Mouse (Mus musculus): ENCODE results near the gene Tmem267.
"Not testable (repeated sequence)": the region's sequence is repeated elsewhere in the genome, so short reads cannot be mapped to it uniquely, and the experiment has no call there.

Tmem267 gene

DNA sequence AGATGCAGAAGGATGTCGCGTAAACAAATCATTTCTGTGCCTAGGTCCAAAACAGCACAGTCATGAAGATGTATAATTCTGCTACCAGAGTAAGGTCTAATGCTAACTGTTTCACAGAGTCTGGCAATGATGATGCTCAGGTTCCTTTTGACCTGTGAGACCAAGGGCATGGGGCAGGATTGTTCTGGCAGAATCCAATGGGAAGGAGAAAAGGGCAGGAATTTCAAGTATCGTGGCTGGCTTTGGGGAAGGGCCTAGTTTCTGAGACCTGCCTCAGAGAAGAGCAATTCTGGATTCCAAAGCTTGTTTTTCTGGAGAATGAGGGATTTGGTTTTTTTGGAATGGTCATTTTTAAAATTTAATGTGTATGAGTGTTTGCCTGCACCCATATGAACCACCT, 131.0 kb downstream of the Tmem267 start:
- no peak for DNase-seq (ENCODE audit: low spot score in 2 of 2)

DNA sequence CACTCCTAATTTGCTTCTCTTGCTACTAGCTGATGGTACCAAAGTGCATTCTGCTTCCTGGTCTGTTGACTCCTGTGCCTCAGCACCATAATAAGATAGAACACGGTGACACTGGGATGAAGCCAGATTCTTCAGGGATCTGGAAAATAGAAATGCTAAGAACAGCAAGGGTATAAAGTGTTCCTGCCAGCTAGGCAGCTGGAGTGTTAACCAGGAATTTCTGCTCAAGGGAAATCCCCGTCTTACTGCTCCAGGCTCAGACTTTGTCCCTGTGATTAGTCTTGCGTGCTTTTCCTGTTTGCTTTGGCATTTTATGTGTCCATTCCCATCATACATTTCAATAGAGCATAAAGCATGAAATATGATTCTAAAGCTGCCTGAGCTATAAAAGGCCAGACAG, 131.9 kb downstream of the Tmem267 start:
- DNase-seq (ENCODE audit: low spot score in 2 of 2) = no peak

DNA sequence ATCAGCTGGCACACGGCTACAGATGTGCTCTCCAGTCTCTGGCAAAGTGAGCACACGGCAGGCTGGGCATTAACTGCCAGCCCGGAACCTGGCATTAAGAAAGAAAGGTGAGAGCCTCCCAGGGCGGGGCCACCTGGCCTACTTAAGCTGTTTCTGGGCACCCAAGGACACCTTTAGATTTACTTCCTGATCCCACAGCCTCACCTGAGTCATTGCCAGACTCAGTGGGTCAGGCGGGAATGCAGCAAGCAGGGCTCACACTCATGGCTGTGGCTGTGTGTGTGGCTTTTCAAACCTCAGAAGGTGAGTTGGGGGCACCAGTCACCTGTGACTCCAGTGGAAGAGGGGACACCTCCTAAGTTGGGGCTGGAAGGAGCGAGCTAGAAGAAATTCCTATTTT, 135.8 kb downstream of the Tmem267 start, which contains the start of gene Ccl28:
TSS of gene Ccl28 (plus strand) at position 186 of the 400 bp plus-strand sequence.
- DNase-seq (ENCODE audit: low spot score in 2 of 2) = no peak

DNA sequence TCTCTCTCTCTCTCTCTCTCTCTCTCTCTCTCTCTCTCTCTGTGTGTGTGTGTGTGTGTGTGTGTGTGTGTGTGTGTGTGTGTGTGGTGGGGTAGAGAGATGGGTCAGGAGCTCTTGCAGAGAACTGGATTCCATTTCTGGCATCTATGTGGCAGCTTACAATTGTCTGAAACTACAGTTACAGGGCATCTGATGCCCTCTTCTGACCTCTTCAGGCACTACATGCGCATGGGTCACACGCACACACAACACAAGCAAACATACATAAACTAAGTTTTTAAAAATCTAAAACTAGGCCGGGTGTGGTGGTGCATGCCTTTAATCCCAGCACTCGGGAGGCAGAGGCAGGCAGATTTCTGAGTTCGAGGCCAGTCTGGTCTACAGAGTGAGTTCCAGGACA, 138.1 kb downstream of the Tmem267 start:
- not testable (repeated sequence) for DNase-seq (ENCODE audit: low spot score in 2 of 2)

DNA sequence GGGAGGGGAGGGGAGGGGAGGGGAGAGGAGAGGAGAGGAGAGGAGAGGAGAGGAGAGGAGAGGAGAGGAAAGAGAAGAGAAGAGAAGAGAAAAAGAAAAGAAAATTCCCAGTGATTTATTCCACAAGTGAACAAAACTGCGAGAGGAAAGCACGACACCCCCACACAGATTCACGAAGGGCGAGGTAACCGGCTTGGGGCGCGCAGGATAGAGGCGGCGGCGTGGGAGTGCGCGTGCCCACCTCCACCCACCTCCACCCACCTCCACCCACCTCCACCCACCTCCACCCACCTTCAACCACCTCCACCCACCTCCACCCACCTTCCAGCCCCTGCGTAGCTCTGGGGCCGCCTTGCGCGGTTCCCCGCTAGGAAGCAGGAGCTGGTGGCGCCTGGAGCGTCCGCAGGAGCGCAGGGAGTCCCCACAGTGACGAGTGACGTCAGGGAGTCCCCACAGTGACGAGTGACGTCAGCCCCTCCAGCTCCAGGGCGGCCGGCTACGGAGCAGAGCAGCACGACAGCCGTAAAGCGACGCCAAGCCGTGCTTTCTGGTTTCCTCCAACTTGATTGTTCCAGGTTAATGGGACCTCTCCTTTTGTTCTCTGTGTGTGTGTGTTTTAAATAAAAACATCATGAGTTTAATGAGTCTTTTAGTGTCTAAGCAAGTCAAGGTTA, 143.8 kb downstream of the Tmem267 start:
- peak; percentile 74 to 86 for DNase-seq (ENCODE audit: low spot score in 2 of 2)

DNA sequence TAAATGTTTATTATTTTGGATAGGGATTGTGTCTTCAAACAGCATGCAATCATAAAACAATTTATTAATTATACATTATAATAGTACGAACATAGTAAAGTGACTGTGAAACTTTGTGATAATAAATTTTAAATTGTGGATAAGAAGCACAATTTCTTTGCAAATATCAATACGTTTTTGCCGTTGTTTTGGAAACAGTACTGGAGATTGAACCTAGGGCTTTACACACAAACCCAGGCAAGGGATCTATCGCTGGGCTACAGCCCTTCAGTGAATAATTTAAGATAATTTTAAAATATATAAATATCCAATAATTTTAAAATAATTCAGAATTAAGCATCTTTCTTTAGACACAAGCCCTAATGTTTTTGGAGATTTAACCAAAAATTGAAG, 144.3 kb downstream of the Tmem267 start:
- DNase-seq (ENCODE audit: low spot score in 2 of 2) = no peak

DNA sequence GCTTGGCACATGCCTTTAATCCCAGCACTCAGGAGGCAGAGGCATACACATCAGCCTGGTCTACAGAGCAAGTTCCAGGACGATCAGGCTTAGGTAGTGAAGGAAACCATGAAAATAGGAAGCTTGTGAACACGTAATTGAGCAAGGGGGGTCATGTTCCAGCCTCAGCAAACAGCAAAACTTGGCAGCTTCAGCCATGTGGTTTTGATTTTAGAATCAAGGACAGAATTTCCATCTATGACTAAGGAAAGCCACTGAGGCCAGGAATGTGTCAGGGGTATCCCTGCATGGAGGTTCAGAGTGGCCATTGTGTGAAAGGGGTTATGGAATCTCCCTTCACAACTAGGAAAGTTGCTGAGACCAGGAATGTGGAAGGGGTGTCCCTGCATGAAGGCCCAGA, 147.7 kb downstream of the Tmem267 start:
- DNase-seq (ENCODE audit: low spot score in 2 of 2) = no peak

DNA sequence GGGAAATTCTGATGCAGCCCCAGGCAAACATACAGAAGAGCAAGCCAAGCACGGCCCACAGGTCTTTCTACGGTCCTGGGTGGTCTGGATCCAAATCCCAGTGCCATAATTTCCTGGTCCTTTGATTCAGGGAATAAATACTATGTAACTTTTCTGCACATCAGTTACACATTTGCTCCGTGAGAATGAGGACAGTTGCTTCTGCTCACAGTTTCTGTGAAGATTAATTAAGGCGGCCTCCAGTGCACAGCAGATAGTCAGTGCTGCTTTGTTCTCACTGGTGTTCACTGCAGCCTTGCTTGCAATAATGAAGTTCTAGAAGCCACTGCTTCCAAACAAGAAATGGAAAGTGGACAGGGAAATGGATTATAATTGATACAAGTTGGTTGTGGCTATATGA, 150.0 kb downstream of the Tmem267 start:
- DNase-seq (ENCODE audit: low spot score in 2 of 2) = no peak

DNA sequence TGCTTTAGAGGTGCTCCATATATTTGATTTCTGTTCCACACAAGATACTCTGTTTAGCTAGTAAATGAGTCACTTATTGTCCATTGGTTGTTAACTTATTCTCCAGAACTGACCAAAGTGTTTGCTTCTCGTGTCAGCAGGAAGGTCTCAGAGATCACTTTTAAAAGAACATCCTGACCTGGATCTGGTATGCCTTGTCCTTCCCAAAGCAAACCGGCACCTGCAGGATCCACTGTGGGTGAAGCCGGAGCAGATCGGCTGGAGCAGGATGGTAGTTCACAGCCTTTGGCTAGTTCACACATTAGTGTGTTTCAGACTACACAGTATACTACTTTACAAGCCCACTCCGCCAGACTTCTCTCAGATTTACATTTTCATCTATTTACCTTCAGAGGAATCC, 150.6 kb downstream of the Tmem267 start:
- DNase-seq (ENCODE audit: low spot score in 2 of 2) = no peak

DNA sequence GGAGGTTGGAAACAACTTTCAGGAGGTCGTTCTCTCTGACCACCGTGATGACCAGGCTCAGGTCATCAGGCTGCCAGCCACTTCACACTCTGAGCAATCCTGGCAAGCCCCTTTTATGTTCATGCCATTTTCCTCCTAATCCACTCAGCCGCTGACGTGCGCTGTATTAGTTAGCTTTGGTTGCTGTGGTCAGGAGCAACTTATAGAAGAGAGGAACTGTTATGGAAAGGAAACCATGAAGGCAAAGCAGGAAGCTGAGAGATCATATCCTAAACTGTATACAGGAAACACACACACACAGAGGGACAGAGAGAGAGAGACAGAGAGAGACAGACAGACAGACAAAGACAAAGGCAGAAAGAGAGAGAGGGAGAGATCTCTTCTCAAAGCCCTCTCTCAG, 151.5 kb downstream of the Tmem267 start:
- no peak for DNase-seq (ENCODE audit: low spot score in 2 of 2)

DNA sequence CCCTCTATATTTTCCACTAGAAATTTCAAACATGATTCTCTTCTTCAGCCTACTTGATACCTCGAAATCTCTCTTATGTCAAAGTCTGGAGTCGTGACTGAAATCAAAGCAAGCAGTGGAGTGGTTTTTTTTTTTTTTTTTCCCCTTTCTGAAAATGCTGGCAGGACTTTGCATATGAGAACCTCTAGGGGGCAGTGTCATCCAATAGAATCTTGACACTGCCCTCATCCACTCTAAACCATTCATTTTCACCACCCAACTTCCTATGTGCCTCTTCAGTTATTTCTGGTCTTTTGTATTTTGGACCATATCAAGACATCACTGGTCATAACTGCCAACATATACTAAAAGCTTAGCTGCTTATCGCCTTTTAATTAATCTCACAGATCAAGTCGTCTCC, 152.7 kb downstream of the Tmem267 start:
- DNase-seq (ENCODE audit: low spot score in 2 of 2) = no peak

DNA sequence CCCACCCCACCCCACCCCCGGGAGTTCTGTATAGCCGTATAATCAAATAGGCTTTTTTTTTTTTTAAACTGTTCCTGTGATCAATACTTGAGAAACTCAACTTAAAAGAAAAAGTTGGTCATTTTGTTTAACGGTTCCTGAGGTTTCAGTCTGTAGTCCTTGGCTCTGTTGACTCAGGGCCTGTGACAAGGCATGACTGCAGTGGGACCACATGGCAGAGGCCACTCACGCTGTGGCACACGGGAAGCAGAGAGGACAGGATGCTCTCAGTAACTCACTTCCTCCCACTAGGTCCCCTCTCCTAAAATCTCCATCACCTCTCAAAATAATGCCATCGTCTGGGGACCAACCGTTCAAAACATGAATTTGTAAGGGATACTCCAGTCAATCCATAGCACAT, 153.3 kb downstream of the Tmem267 start:
- DNase-seq (ENCODE audit: low spot score in 2 of 2) = no peak

DNA sequence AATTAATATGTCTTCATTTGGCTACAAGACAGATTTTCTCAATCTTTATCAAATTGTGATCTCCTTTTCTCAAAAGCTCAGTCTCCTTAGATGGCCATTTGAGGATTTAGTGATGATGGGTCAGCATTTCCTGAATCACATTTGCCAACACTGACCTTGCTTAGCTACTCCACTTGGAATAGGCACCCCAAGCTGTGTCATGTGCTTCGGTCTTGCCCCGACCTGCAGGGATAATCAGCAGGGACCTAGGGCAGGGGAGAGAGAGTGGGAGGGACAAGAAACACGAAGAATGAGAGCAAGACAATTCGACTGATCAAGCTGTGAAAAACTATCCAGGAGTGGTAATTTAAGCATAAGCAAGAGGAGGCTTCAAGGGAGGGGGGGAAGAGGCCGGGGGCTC, 156.9 kb downstream of the Tmem267 start:
- no peak for DNase-seq (ENCODE audit: low spot score in 2 of 2)

DNA sequence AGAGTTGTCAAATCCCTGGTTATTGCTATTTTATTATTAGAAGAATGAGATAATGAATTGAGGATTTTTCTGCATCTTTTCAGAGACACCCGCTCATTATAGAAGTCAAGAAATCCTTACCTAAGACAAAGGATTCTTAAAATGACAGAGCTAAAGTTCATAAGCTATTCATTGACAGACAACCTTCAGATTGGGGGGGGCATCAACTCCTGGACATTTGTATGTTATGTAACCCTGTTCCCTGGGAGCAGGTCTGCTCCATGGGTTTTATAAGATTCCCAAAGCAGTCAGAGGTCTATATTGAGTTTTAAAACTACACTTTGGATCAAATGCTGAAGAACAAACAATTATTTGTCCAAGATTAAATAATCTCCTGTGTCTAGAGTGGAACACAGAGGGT, 158.7 kb downstream of the Tmem267 start:
- no peak for DNase-seq (ENCODE audit: low spot score in 2 of 2)

DNA sequence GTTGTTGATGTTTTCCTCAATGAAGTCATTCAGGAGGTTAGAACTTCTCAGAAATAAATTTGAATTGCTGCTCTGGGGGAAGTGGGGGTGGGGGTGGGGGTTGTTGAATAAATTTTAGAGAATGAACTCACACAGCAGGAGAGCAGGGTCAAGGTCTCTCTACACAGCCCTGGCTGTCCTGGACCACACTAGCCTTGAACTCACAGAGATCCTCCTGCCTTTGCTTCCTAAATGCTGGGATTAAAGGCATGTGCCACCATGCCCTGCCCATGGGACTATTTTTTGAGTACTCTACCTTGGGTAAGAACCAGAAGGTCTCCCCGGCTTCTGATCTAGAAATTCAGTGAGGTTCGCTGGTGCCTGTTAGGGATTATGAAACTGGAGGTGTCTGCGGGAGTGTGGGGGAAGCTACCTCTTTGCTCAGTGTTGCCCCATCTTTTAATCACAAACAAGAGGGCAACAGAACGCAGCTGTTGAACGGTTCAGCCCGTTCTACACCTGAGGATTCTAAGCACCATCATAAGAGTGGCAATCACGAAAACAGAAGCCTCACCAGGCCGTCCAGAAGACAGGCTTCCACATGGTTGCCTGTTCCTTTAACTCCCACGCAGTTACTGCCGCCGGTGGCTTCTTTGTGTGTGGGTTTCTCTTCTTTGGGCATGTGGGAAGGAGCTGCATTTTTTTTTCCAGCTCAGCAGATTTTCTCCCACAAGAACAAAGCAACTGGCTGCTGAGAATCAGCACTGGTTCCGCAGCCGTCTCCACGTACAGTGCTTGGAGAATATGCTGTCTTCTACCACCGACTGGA, 161.3 kb downstream of the Tmem267 start:
- DNase-seq (ENCODE audit: low spot score in 2 of 2) = peak in 1 of 2 experiments; percentile 17

DNA sequence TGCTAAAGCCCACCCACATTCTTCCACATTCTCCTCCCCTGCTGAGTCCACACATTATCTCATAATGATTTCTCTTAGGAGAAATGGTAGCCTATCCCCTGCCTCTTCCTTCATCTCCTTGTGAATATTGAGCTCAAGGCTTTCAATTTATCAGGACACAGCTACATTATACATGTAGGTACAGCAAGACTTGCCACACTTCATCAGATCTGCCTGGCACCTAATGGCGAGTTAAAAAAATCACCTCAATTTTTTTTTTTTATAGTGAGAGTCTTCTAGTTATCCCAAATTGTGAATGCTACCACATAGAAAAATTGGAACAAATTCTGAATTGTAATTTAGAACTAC, 161.8 kb downstream of the Tmem267 start:
- DNase-seq (ENCODE audit: low spot score in 2 of 2) = no peak

DNA sequence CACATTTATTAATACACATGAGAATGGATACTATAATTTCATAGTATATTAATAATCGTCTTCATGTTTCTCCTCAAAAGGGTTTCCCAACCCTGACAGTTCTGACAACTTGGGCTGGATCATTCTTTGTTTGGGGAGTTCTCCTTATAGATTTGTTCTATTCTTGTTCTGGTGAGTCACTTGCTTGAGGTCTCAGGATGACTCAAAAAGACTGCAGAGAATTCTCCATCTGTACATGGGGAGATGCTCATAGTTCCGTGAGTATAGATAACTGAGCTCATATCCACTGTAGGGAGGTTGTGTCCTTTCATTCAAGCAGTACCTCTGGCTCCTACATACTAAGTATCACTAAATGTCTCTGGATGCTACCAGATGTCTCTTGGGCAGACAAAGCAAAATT, 166.9 kb downstream of the Tmem267 start:
- DNase-seq (ENCODE audit: low spot score in 2 of 2) = no peak

DNA sequence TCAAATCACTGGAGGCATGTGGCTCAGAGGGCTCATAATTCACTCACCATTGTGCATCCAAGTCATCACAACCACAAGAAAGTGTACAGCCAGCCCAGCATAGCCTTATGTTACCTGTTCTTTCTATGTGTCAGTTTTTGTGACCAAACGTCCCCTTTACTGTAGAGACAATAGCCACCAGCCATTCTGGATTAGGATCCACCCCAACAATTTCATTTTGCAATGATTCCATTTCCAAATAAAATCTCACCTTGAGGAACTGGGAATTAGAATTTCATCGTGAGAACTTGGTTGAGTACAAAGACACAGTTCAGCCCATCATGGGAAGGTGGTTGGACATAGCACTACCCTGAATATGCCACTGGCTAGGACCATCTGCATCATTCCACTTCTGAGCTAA, 168.4 kb downstream of the Tmem267 start:
- DNase-seq (ENCODE audit: low spot score in 2 of 2) = no peak

DNA sequence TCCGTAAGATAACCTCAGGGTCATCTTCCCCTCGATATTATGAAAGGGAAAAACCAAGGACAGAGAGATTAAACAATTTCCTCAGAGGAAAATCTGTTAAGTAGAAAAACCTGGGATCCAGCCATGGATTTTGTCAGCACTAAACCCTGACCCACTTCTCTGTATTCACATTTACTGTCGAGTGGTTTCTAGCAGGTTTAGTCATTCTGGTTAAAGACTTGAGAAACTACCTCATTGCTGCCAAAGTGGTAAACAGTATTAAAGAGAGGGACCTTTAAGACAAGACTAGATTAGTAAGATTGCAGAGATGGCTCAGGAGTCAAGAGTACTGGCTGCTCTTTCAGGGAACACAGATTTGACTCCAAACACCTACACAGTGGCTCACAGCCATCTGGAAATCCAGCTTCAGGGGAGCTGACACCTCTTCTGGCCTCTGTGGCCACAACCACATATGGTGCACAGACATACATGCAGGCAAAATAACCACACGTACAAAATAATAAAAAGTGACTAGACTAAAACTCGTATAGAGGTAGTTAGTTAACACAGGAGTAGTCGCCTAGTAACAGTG, 169.1 kb downstream of the Tmem267 start:
- no peak for DNase-seq (ENCODE audit: low spot score in 2 of 2)
